Mouse (Mus musculus) neural tube, embryonic 14.5 days (tissue): Measurements from ENCODE around the gene Ptdss2. TPM values are rescaled to one million over a fixed set of nuclear protein-coding genes. Genes with fewer than 3 reads are reported as not detected.

Experiments
- ATAC-seq: fragments of 200-750 bp; cut with Nextera tagmentation; 2 replicates; pipeline ENCODE4 v1.8.0; 2017; ENCODE audit warnings: low read depth, mild to moderate bottlenecking, moderate TSS enrichment, moderate library complexity
- H3K27ac ChIP-seq: fragments of 300-500 bp; sonication (generic); 2 replicates; pipeline ENCODE4 v1.5.1; 2014; ENCODE audit warnings: low read depth, mild to moderate bottlenecking, control low read depth, low read length, moderate library complexity, mixed read lengths
- H3K27me3 ChIP-seq: fragments of 300-500 bp; sonication (generic); 2 replicates; pipeline ENCODE4 v1.6.1; 2014; ENCODE audit warnings: low read length; ENCODE audit not compliant: control insufficient read depth, insufficient read depth
- H3K36me3 ChIP-seq: fragments of 300-500 bp; sonication (generic); 2 replicates; pipeline ENCODE4 v1.6.1; 2014; ENCODE audit warnings: low read length, mixed read lengths; ENCODE audit not compliant: control insufficient read depth, insufficient read depth
- H3K4me1 ChIP-seq: fragments of 300-500 bp; sonication (generic); 2 replicates; pipeline ENCODE4 v1.6.1; 2014; ENCODE audit warnings: low read length; ENCODE audit not compliant: control insufficient read depth, insufficient read depth
- H3K4me2 ChIP-seq: fragments of 300-500 bp; sonication (generic); 2 replicates; pipeline ENCODE4 v1.6.1; 2014; ENCODE audit warnings: mild to moderate bottlenecking, low read depth, low read length, control low read depth
- H3K4me3 ChIP-seq: fragments of 300-500 bp; sonication (generic); 2 replicates; pipeline ENCODE4 v1.5.1; 2014; ENCODE audit warnings: low read depth, low read length, control low read depth, mixed read lengths
- H3K9ac ChIP-seq: fragments of 300-500 bp; sonication (generic); replicated peaks from 2 replicates; pipeline ENCODE4 v1.6.1; 2014; ENCODE audit warnings: low read depth, mild to moderate bottlenecking, control low read depth, low read length, mixed read lengths
- H3K9me3 ChIP-seq: fragments of 300-500 bp; sonication (generic); 2 replicates; pipeline ENCODE4 v1.6.1; 2016; ENCODE audit warnings: low read length; ENCODE audit not compliant: control insufficient read depth
- WGBS: fragments of 180-500 bp; shearing (Covaris S2); extraction: QIAGEN DNeasy Blood & Tissue Kit; methylation state at CpG from one replicate; pipeline ENCODE4 v1.1.7; 2014; 5-methylcytosine and 5-hydroxymethylcytosine counted together
- polyA plus RNA-seq: library from polyadenylated mRNA; unstranded; fragments of >200 nt; fragmentation: Nextera tagmentation; extraction: Ambion mirVana; gene quantifications from 2 replicates; pipeline ENCODE4 v1.2.1, GENCODE M21; 2014

The Ptdss2 gene
- polyA plus RNA-seq, 1 experiment from 2014 or later: 71.7 TPM

DNA sequence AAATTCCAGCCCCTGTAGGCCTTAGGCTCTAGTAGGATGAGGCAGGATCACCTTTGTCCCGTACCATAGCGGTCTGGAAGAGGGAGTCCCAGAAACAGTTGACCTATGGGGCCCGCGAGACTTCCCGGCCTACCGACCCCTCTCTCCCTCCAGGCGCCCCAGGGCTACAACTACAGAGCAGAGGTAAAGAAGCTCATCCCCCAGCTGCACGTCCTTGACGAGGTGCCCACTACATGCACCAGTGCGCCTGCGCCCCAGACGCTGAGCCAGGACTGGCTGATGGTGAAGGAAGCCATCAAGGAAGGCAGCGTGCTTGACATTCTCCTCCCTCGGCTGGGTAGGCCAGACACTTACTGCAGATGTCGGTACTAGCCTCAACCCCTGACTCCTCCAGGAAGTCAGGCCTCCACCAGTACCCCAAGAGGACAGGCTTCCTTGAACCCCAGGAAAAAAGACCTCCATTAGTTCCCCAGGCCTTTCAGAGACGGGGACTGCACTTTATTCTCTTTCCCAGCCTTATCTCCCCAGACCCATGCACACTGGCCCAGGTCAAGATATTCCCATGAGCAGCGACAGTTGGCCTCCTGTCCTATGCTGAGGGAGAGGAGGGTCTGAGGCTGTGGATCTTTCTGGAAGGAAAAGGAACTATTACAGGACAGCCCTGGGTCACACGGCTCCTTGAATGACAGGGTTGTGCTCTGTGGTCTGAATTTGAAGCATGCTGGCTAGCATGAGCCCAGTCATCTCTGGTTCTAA, 84.2 kb downstream of the Ptdss2 start:
- ATAC-seq: no peak
- H3K4me2 ChIP-seq: no peak overlapping the region
- no peak overlapping the region for H3K4me3 ChIP-seq
- no peaks in the 10 kb centered on the region for H3K4me1 ChIP-seq
- H3K27me3 ChIP-seq: no peaks in the 10 kb centered on the region
- H3K9me3 ChIP-seq: no peaks in the 10 kb centered on the region
- no peak overlapping the region for H3K9ac ChIP-seq
- WGBS: 92% methylated on average over 18 of the region's 18 CpGs
- H3K36me3 ChIP-seq: no peaks in the 10 kb centered on the region
- H3K27ac ChIP-seq: no peak overlapping the region

Other genes with a start within 250 kb of the Ptdss2 start
- gene Psmd13, start 240.4 kb upstream of the Ptdss2 start, polyA plus RNA-seq: 144 and 155 TPM in 2 replicates
- gene Sirt3, start 240.1 kb upstream of the Ptdss2 start, polyA plus RNA-seq: 46.8 and 61.6 TPM in 2 replicates
- not detected in 2 replicates for gene Cox8b, start 221.9 kb upstream of the Ptdss2 start, polyA plus RNA-seq
- 0.27 and 0.64 TPM in 2 replicates for gene Nlrp6, start 201.5 kb upstream of the Ptdss2 start, polyA plus RNA-seq
- gene Pgghg, start 181.0 kb upstream of the Ptdss2 start, polyA plus RNA-seq: 4.6 and 8.7 TPM in 2 replicates
- gene Ifitm5, start 172.1 kb upstream of the Ptdss2 start, polyA plus RNA-seq: 0.28 and 0.62 TPM in 2 replicates
- gene Gm45717, start 166.4 kb upstream of the Ptdss2 start, polyA plus RNA-seq: not detected in 2 replicates
- 103 and 195 TPM in 2 replicates for gene Ifitm2, start 166.4 kb upstream of the Ptdss2 start, polyA plus RNA-seq
- gene Ifitm1, start 155.2 kb upstream of the Ptdss2 start, polyA plus RNA-seq: 3.5 and 23.6 TPM in 2 replicates
- gene Ifitm3, start 111.6 kb upstream of the Ptdss2 start, polyA plus RNA-seq: 19.3 and 34.1 TPM in 2 replicates
- gene Ifitm6, start 104.5 kb upstream of the Ptdss2 start, polyA plus RNA-seq: 0.58 and 0.88 TPM in 2 replicates
- gene Gm17387, start 93.3 kb upstream of the Ptdss2 start, polyA plus RNA-seq: not detected in 2 replicates
- 34.8 and 36.6 TPM in 2 replicates for gene B4galnt4, start 61.3 kb upstream of the Ptdss2 start, polyA plus RNA-seq
- gene Pkp3, start 44.2 kb upstream of the Ptdss2 start, polyA plus RNA-seq: not detected in 2 replicates
- 1.2 and 2.2 TPM in 2 replicates for gene Sigirr, start 21.8 kb upstream of the Ptdss2 start, polyA plus RNA-seq
- 0.14 and 0.63 TPM in 2 replicates for gene Ano9, start 4.6 kb upstream of the Ptdss2 start, polyA plus RNA-seq
- gene Rnh1, start 50.5 kb downstream of the Ptdss2 start, polyA plus RNA-seq: 45.3 and 54.3 TPM in 2 replicates
- gene Hras, start 71.6 kb downstream of the Ptdss2 start, polyA plus RNA-seq: 152 and 166 TPM in 2 replicates
- gene Lrrc56, start 71.8 kb downstream of the Ptdss2 start, polyA plus RNA-seq: 4.4 and 6.7 TPM in 2 replicates
- 0.21 and 0.45 TPM in 2 replicates for gene Lmntd2, start 91.7 kb downstream of the Ptdss2 start, polyA plus RNA-seq
- gene Rassf7, start 93.5 kb downstream of the Ptdss2 start, polyA plus RNA-seq: 24.8 and 25.3 TPM in 2 replicates
- gene Phrf1, start 106.4 kb downstream of the Ptdss2 start, polyA plus RNA-seq: 59.5 and 72.3 TPM in 2 replicates
- 0.57 and 0.66 TPM in 2 replicates for gene Irf7, start 144.1 kb downstream of the Ptdss2 start, polyA plus RNA-seq
- gene Cdhr5, start 154.4 kb downstream of the Ptdss2 start, polyA plus RNA-seq: not detected in 2 replicates
- 3.9 and 4.2 TPM in 2 replicates for gene Sct, start 156.8 kb downstream of the Ptdss2 start, polyA plus RNA-seq
- 0.73 and 0.90 TPM in 2 replicates for gene Drd4, start 169.6 kb downstream of the Ptdss2 start, polyA plus RNA-seq
- gene Deaf1, start 205.3 kb downstream of the Ptdss2 start, polyA plus RNA-seq: 186 and 228 TPM in 2 replicates
- 36.7 and 40.2 TPM in 2 replicates for gene Tmem80, start 205.4 kb downstream of the Ptdss2 start, polyA plus RNA-seq
- gene Eps8l2, start 216.5 kb downstream of the Ptdss2 start, polyA plus RNA-seq: 0.33 and 0.51 TPM in 2 replicates